Mouse (Mus musculus) macrophage (primary cell): ENCODE data around the gene Lclat1. TPM values are rescaled to one million over a fixed set of nuclear protein-coding genes. Genes with fewer than 3 reads are reported as not detected.
A peak's percentile ranks its signal among the peaks of the same experiment; 100 is the strongest.

ENCODE experiments used
- H3K27ac ChIP-seq: fragments of 350-480 bp; formaldehyde crosslinking; 2 replicates; pipeline ENCODE4 v1.9.0; 2021
- H3K36me3 ChIP-seq: fragments of 350-480 bp; formaldehyde crosslinking; 2 replicates; pipeline ENCODE4 v1.9.0; 2021; ENCODE audit errors: inconsistent target
- H3K4me3 ChIP-seq: fragments of 350-480 bp; formaldehyde crosslinking; 2 replicates; pipeline ENCODE4 v1.9.0; 2021; ENCODE audit errors: inconsistent target
- H3K79me2 ChIP-seq: fragments of 350-480 bp; formaldehyde crosslinking; 2 replicates; pipeline ENCODE4 v1.9.0; 2021; ENCODE audit errors: inconsistent target
- WGBS: methylation state at CpG from one replicate; pipeline ENCODE4 v1.1.7; 2026; ENCODE audit warnings: inconsistent platforms; ENCODE audit not compliant: missing documents; 5-methylcytosine and 5-hydroxymethylcytosine counted together
- polyA plus RNA-seq: library from polyadenylated mRNA; stranded (reverse); fragments of 250-400 nt; gene quantifications from 3 replicates; pipeline ENCODE4 v1.2.4, GENCODE M21; 2018; ENCODE audit warnings: inconsistent platforms

The Lclat1 gene
- polyA plus RNA-seq, 1 experiment from 2014 or later = 21.6 TPM

DNA sequence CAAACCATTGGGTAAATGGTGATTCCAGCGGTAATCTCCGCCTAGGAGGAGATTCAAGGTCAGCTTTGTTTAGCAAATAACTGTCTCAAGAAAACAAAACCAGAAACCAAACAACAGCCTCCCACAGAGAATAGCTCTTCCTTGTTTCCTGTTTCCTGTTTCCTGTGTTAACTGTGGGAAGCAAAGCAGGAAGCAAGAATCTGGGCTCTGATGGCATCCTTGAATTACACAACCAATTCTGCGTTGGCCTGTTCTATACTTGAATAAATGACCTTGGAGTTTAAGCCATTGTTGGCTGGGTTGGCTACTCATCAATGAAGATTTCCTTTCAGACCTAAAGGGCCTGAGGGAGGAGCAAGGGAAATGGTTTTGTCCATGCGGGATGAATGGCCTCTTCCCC lies 5.2 kb upstream of the Lclat1 start:
- WGBS = 86% methylated on average over 4 of the region's 4 CpGs
- Histone ChIP-seq H3K27ac (no peak overlapping the region), H3K4me3 (no peak overlapping the region), H3K36me3 (no peaks in the 10 kb centered on the region), H3K79me2 (no peaks in the 10 kb centered on the region)

GRCm38 (mm10) chr17:73108170-73108887 lies 544 bp downstream of the Lclat1 start:
- H3K4me3 ChIP-seq = peak overlapping the region; percentile 72
- no peak overlapping the region for H3K27ac ChIP-seq
- H3K79me2 ChIP-seq = peaks cover 8% of the 10 kb centered on the region; the same call in 1 of the 2 replicates
- no peaks in the 10 kb centered on the region for H3K36me3 ChIP-seq
- WGBS = 5% methylated on average over 30 of the region's 35 CpGs

GRCm38 (mm10) chr17:73108888-73109259 lies 1.1 kb downstream of the Lclat1 start:
- peak overlapping the region; percentile 72 for H3K4me3 ChIP-seq

DNA sequence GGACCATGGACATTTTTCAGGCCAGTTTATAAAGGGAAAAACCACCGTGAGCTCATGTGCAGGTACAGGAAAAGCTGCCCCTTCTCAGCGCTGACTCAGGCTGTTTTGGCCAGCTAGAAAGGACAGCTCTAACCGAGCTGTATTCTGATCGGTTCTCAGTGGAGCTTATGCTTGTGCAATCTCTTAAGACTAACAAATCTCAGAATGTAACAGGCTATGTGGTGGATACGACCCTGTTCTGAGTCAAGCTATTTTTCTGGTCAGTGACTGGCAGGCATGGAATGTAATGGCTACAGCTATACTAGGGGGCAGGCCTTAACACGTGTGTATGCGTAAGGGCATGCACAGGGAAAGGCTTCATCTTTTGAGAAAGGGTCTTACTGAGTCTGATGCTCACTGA lies 4.3 kb downstream of the Lclat1 start:
- no peak overlapping the region for H3K27ac ChIP-seq
- 83% methylated on average over 7 of the region's 7 CpGs for WGBS
- no peak overlapping the region for H3K4me3 ChIP-seq
- no peaks in the 10 kb centered on the region for H3K36me3 ChIP-seq
- peaks cover 8% of the 10 kb centered on the region; the same call in 1 of the 2 replicates for H3K79me2 ChIP-seq

More at GRCm38 (mm10) chr17:73108888-73109259, 1.1 kb downstream of the Lclat1 start:
- 89% methylated on average over 7 of the region's 7 CpGs for WGBS
- H3K36me3 ChIP-seq = no peaks in the 10 kb centered on the region
- H3K79me2 ChIP-seq = peaks cover 8% of the 10 kb centered on the region; the same call in 1 of the 2 replicates
- H3K27ac ChIP-seq = no peak overlapping the region

DNA sequence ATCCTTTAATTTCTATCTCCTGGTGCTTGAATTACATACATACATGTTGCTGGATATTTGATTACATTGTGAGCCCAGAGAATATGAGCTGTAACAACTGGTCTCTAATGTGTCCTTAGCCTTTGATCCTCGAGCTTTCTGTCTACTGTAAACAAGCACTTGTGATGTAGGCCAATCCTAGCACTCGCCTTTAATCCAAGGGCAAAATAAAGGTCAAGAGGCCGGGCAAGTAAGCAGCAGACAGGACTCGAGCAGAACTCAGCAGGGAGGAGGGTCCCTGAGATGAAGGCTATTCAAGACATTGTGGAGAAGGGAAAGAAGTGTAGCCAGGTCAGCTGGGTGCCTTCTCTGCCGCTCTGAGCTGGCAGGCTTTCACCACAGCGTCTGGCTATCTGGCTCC lies 4.8 kb downstream of the Lclat1 start:
- Histone ChIP-seq H3K27ac (no peak overlapping the region), H3K4me3 (no peak overlapping the region), H3K36me3 (no peaks in the 10 kb centered on the region), H3K79me2 (peaks cover 8% of the 10 kb centered on the region; the same call in 1 of the 2 replicates)
- WGBS = 99% methylated on average over 6 of the region's 6 CpGs

- Histone ChIP-seq H3K4me3 (no peak overlapping the region), H3K27ac (no peak overlapping the region), H3K36me3 (no peaks in the 10 kb centered on the region), H3K79me2 (peaks cover 6% of the 10 kb centered on the region; the same call in 1 of the 2 replicates)
- WGBS = 88% methylated on average over 4 of the region's 4 CpGs
These were observed 5.4 kb downstream of the Lclat1 start for GRCm38 (mm10) chr17:73113230-73113629.

DNA sequence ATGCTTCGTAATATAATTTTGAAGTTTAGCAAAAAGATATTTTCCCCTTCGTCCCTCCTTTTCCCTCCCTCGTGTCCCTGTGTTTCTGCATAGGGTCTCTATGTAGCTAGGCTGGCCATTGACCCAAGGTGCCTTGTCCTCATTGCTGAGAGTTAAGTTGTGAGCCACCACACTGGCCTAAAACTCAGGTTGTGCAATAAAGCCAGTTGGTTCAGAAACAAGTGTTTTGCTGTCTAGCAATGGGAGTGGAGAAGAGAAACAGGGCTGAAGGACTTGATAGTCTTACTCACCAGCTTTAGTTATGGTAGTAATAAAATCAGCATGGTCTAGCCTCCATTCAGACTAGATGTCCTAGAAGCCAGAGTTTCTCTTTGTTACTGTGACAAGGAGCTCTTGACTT lies 10.3 kb downstream of the Lclat1 start:
- 95% methylated on average over 3 of the region's 3 CpGs for WGBS
- Histone ChIP-seq H3K79me2 (no peaks in the 10 kb centered on the region; the same call in 1 of the 2 replicates), H3K4me3 (no peak overlapping the region), H3K27ac (no peak overlapping the region), H3K36me3 (no peaks in the 10 kb centered on the region)

DNA sequence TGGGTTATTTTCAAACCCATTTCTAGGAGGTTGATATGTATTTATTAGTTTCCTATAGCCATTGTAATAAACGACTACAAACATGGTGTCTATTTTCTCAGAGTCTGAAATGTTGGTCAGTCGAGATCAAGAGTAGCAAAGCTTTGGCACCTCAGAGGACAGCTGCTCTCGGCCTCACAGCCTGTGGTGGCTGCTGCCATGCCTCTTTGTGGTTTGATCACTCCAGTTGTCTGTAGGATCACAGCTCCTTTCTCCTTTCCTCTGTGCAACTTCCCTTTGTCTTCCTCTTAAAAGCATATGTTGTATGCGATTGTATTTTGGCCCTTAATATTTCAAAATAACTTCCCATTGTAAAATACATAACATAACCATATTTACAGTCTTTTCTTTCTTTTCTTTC lies 10.9 kb downstream of the Lclat1 start:
- Histone ChIP-seq H3K36me3 (no peaks in the 10 kb centered on the region), H3K27ac (no peak overlapping the region), H3K4me3 (no peak overlapping the region), H3K79me2 (peaks cover 4% of the 10 kb centered on the region; the same call in 1 of the 2 replicates)
- 14% methylated on average over 4 of the region's 4 CpGs for WGBS

- 75% methylated on average over 6 of the region's 6 CpGs for WGBS
- Histone ChIP-seq H3K27ac (no peak overlapping the region), H3K36me3 (no peaks in the 10 kb centered on the region), H3K79me2 (peaks cover 4% of the 10 kb centered on the region; the same call in 1 of the 2 replicates), H3K4me3 (no peak overlapping the region)
These were observed 11.4 kb downstream of the Lclat1 start for GRCm38 (mm10) chr17:73119150-73119549.

- WGBS = 97% methylated on average over 5 of the region's 5 CpGs
- Histone ChIP-seq H3K27ac (no peak overlapping the region), H3K4me3 (no peak overlapping the region), H3K36me3 (no peaks in the 10 kb centered on the region), H3K79me2 (peaks cover 4% of the 10 kb centered on the region; the same call in 1 of the 2 replicates)
These were observed 12.8 kb downstream of the Lclat1 start for GRCm38 (mm10) chr17:73120545-73120944.

- Histone ChIP-seq H3K4me3 (no peak overlapping the region), H3K79me2 (peaks cover 4% of the 10 kb centered on the region; the same call in 1 of the 2 replicates), H3K36me3 (no peaks in the 10 kb centered on the region), H3K27ac (no peak overlapping the region)
- 91% methylated on average over 2 of the region's 2 CpGs for WGBS
These were observed 13.9 kb downstream of the Lclat1 start for GRCm38 (mm10) chr17:73121726-73122125.

GRCm38 (mm10) chr17:73126349-73126748 lies 18.6 kb downstream of the Lclat1 start:
- no peak overlapping the region for H3K4me3 ChIP-seq
- H3K79me2 ChIP-seq = peaks cover 4% of the 10 kb centered on the region; the same call in 1 of the 2 replicates
- no peaks in the 10 kb centered on the region for H3K36me3 ChIP-seq
- WGBS = 25% methylated on average over 2 of the region's 2 CpGs
- H3K27ac ChIP-seq = no peak overlapping the region

DNA sequence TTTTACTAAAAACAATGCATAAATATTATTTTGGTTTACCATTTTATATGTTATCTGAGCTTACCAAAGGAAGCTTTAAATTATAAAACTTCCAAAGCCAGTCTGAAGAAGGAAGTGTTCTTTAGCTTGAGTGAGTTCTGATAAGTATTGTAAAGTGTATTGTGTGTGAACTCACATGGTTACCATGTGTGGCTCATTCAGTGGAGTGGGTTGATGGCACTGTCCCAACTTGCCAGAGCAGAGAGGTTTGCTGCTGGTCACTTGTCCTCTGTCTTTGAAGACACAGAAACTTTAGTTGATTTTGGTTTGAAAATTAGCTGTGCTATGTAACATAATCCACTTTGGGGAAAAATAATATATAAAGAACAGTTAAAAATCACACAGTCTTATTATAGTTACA lies 19.1 kb downstream of the Lclat1 start:
- Histone ChIP-seq H3K79me2 (peaks cover 4% of the 10 kb centered on the region; the same call in 1 of the 2 replicates), H3K27ac (no peak overlapping the region), H3K4me3 (no peak overlapping the region), H3K36me3 (no peaks in the 10 kb centered on the region)

DNA sequence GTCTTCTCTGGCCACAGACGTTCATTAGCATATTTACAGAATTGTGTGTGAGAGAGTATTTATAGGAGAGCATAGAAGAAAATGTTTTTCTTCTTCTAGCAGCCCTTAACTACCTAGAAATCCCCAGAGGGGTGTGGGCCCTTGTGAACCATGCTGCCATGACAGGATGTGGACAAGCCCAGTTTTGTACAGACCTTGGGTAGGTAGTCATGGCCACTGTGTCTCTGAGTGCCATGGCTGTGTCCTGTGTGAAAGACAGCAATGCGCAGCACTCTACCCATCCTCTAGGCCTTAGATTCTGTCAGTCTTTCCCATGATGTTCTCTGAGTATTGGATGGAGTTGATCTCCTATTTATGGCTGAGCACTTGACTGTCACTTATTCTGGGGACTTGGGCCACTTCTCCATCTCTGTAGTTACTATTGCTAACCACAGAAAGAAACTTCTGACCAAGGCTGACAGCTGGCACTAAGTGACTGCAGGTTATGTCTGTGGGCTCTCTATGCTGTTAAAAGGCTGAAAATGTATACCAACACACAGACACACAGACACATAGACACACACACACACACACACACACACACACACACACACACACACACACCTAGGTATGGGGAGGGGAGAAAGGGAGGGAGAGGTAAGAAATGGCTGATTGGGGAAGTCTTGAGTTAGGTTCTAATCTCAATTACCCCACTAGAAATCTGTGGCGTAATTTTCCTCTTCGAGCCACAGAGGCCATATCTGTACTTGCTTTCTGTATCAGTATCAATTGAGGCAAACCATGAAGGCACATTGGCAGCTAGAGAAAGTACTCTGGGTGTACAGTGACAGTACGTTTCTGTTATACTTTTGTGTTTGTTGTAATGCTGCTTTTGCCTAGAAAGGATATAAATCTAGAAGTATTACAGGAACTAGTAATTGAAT lies 29.0 kb downstream of the Lclat1 start:
- no peaks in the 10 kb centered on the region for H3K36me3 ChIP-seq
- H3K79me2 ChIP-seq = no peaks in the 10 kb centered on the region
- H3K27ac ChIP-seq = no peak overlapping the region
- WGBS = 68% methylated on average over 5 of the region's 5 CpGs
- no peak overlapping the region for H3K4me3 ChIP-seq

DNA sequence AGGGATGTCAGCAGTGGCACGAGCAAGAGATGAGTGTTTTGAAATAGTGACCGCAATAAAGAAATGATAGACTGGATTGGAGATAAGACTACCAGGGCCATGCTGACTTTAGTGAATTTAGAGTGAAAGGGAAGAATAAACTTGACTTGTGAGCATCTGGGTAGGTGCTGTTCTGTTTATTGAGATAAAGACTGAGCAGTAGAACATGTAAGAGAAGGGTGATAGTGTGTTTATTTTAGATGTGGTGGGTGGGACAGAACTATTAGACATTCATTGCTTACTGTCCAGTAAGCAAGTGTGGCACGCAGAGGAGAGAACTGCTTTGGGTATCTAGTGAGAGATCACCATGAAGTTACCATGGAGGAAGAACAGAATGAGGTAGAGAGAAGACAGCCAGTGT lies 30.4 kb downstream of the Lclat1 start:
- no peaks in the 10 kb centered on the region for H3K36me3 ChIP-seq
- WGBS = 98% methylated on average over 3 of the region's 3 CpGs
- no peak overlapping the region for H3K4me3 ChIP-seq
- no peak overlapping the region for H3K27ac ChIP-seq
- no peaks in the 10 kb centered on the region for H3K79me2 ChIP-seq
